Mouse (Mus musculus): ENCODE measurements around the gene Idnk. TPM values are rescaled to one million over a fixed set of nuclear protein-coding genes. Genes with fewer than 3 reads are reported as not detected.

Idnk gene
- polyA plus RNA-seq, 1 experiment = 39.6 TPM

DNA sequence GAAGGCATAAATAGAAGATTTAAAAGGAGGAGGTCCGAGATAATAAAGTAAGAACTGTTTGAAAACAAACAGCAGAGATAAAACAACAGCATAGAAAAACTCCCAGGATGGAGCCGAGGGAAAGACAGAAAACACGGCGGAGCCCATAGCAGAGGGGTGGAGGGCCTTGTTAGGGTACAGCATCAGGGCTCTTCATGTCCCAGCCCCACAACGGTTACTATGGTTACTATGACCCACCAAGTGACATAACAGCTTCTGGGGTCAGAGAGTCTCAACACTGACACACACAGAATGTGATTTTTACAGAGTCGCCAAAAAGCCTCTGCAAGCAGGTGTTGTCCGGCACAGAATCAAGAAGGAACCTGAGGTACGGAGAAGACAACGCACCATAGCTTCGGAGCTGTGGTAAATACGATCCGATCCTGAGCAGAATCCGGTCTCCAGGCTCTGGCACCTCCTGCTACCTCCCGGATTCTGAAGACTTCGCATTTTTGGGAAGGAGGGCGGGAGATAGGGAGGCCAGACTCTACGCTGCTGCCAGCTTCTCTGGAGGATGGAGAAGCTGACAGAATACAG lies 9.1 kb upstream of the Idnk start:
- Histone ChIP-seq H3K4me3 (replicated peaks; ENCODE audit: insufficient read depth, low read depth, low read length) (peak overlapping the region; percentile 52), H3K27me3 (ENCODE audit: control insufficient read depth, insufficient read depth, low read length) (no peaks in the 10 kb centered on the region), H3K27ac (ENCODE audit: insufficient read depth, low read length) (no peak overlapping the region), H3K4me1 (ENCODE audit: control insufficient read depth, insufficient read depth, low read length) (peaks cover 5% of the 10 kb centered on the region; the same call in 1 of the 2 replicates)
- no peak for TF ChIP-seq CTCF (IDR thresholded peaks at IDR 0.05; ENCODE audit: borderline replicate concordance, insufficient read depth, low read depth, low read length)
- TF ChIP-seq POLR2A (IDR thresholded peaks at IDR 0.05; ENCODE audit: borderline replicate concordance, insufficient read depth, low read length) = peak; percentile 33; the same call in 1 of the 2 replicates
- DNase-seq = peak; percentile 56 to 62
- 1% methylated on average over 17 of the region's 17 CpGs for WGBS

- DNase-seq = peak; percentile 40 to 47
- Histone ChIP-seq H3K27me3 (ENCODE audit: control insufficient read depth, insufficient read depth, low read length) (no peaks in the 10 kb centered on the region), H3K4me3 (replicated peaks; ENCODE audit: insufficient read depth, low read depth, low read length) (no peak overlapping the region), H3K27ac (ENCODE audit: insufficient read depth, low read length) (no peak overlapping the region), H3K4me1 (ENCODE audit: control insufficient read depth, insufficient read depth, low read length) (peaks cover 5% of the 10 kb centered on the region; the same call in 1 of the 2 replicates)
- peak; percentile 38; the same call in 1 of the 2 replicates for TF ChIP-seq CTCF (IDR thresholded peaks at IDR 0.05; ENCODE audit: borderline replicate concordance, insufficient read depth, low read depth, low read length)
- TF ChIP-seq POLR2A (IDR thresholded peaks at IDR 0.05; ENCODE audit: borderline replicate concordance, insufficient read depth, low read length) = no peak
- WGBS = 27% methylated on average over 5 of the region's 5 CpGs
These were observed 8.4 kb upstream of the Idnk start for GRCm38 (mm10) chr13:58149033-58149558.

DNA sequence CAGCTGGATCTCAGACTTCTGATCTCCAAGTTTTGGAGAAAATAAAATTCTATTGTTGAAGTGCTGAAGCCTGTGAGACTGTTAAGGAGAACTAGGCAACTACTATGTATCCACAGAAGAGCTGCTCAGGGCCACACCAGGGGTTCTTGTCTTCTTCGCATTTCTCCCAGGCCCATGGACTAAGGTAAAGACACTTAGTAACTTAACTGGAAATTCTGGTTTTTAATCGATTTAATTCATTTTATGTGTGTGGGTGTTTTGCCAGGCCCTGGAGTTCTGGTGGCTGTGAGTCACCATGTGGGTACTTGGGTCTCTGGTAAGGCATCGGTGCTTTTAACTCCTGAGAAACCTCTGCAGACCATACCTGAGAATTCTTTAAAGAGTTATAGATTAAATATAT lies 7.8 kb upstream of the Idnk start:
- TF ChIP-seq POLR2A (IDR thresholded peaks at IDR 0.05; ENCODE audit: borderline replicate concordance, insufficient read depth, low read length) (no peak), CTCF (IDR thresholded peaks at IDR 0.05; ENCODE audit: borderline replicate concordance, insufficient read depth, low read depth, low read length) (no peak)
- 95% methylated on average over 3 of the region's 3 CpGs for WGBS
- DNase-seq = no peak
- H3K27me3 ChIP-seq (ENCODE audit: control insufficient read depth, insufficient read depth, low read length) = no peaks in the 10 kb centered on the region
- H3K27ac ChIP-seq (ENCODE audit: insufficient read depth, low read length) = no peak overlapping the region
- peaks cover 5% of the 10 kb centered on the region; the same call in 1 of the 2 replicates for H3K4me1 ChIP-seq (ENCODE audit: control insufficient read depth, insufficient read depth, low read length)
- H3K4me3 ChIP-seq (replicated peaks; ENCODE audit: insufficient read depth, low read depth, low read length) = no peak overlapping the region

GRCm38 (mm10) chr13:58150442-58150841 lies 7.0 kb upstream of the Idnk start:
- no peaks in the 10 kb centered on the region for H3K27me3 ChIP-seq (ENCODE audit: control insufficient read depth, insufficient read depth, low read length)
- no peak for DNase-seq
- 78% methylated on average over 11 of the region's 11 CpGs for WGBS
- peaks cover 5% of the 10 kb centered on the region; the same call in 1 of the 2 replicates for H3K4me1 ChIP-seq (ENCODE audit: control insufficient read depth, insufficient read depth, low read length)
- no peak overlapping the region for H3K4me3 ChIP-seq (replicated peaks; ENCODE audit: insufficient read depth, low read depth, low read length)
- TF ChIP-seq CTCF (IDR thresholded peaks at IDR 0.05; ENCODE audit: borderline replicate concordance, insufficient read depth, low read depth, low read length) = no peak
- no peak for TF ChIP-seq POLR2A (IDR thresholded peaks at IDR 0.05; ENCODE audit: borderline replicate concordance, insufficient read depth, low read length)
- H3K27ac ChIP-seq (ENCODE audit: insufficient read depth, low read length) = no peak overlapping the region

DNA sequence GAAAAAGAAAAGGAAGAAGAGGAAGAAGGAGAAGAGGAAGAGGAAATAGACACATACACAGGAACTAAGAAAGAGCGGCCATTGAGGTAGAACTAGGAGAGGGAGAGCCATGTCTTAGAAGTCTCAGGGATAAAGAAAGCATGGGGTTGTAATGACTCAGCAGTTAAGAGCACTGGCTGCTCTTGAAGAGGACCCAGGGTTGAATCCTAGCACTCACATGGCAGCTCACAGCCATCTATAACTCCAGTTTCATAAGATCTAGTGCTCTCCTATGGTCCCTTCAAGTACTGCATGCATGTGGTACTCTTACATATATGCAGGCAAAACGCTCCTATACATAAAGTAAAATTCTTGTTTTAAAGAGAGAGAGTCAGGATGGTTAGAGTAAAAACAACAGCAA lies 1.4 kb upstream of the Idnk start:
- DNase-seq = no peak
- TF ChIP-seq CTCF (IDR thresholded peaks at IDR 0.05; ENCODE audit: borderline replicate concordance, insufficient read depth, low read depth, low read length) (no peak), POLR2A (IDR thresholded peaks at IDR 0.05; ENCODE audit: borderline replicate concordance, insufficient read depth, low read length) (no peak)
- Histone ChIP-seq H3K4me1 (ENCODE audit: control insufficient read depth, insufficient read depth, low read length) (peaks cover 5% of the 10 kb centered on the region), H3K27ac (ENCODE audit: insufficient read depth, low read length) (no peak overlapping the region), H3K27me3 (ENCODE audit: control insufficient read depth, insufficient read depth, low read length) (no peaks in the 10 kb centered on the region), H3K4me3 (replicated peaks; ENCODE audit: insufficient read depth, low read depth, low read length) (no peak overlapping the region)
- WGBS = 96% methylated on average over 2 of the region's 2 CpGs

GRCm38 (mm10) chr13:58157036-58157435 lies 413 bp upstream of the Idnk start:
- peak overlapping the region; percentile 77 for H3K27ac ChIP-seq (ENCODE audit: insufficient read depth, low read length)
- no peaks in the 10 kb centered on the region for H3K27me3 ChIP-seq (ENCODE audit: control insufficient read depth, insufficient read depth, low read length)
- no peak for TF ChIP-seq POLR2A (IDR thresholded peaks at IDR 0.05; ENCODE audit: borderline replicate concordance, insufficient read depth, low read length)
- TF ChIP-seq CTCF (IDR thresholded peaks at IDR 0.05; ENCODE audit: borderline replicate concordance, insufficient read depth, low read depth, low read length) = no peak
- 7% methylated on average over 8 of the region's 8 CpGs for WGBS
- peaks cover 5% of the 10 kb centered on the region for H3K4me1 ChIP-seq (ENCODE audit: control insufficient read depth, insufficient read depth, low read length)
- peak; percentile 27 to 43 for DNase-seq
- peak overlapping the region; percentile 93 for H3K4me3 ChIP-seq (replicated peaks; ENCODE audit: insufficient read depth, low read depth, low read length)

GRCm38 (mm10) chr13:58158099-58158912 lies 857 bp downstream of the Idnk start:
- Histone ChIP-seq H3K27ac (ENCODE audit: insufficient read depth, low read length) (no peak overlapping the region), H3K27me3 (ENCODE audit: control insufficient read depth, insufficient read depth, low read length) (no peaks in the 10 kb centered on the region), H3K4me3 (replicated peaks; ENCODE audit: insufficient read depth, low read depth, low read length) (peak overlapping the region; percentile 93), H3K4me1 (ENCODE audit: control insufficient read depth, insufficient read depth, low read length) (peaks cover 5% of the 10 kb centered on the region)
- peak; percentile 82 to 88 for DNase-seq
- TF ChIP-seq POLR2A (IDR thresholded peaks at IDR 0.05; ENCODE audit: borderline replicate concordance, insufficient read depth, low read length) = no peak
- TF ChIP-seq CTCF (IDR thresholded peaks at IDR 0.05; ENCODE audit: borderline replicate concordance, insufficient read depth, low read depth, low read length) = peak; percentile 94
- 6% methylated on average over 16 of the region's 16 CpGs for WGBS

All from cerebellum, adult 2 months (tissue).